ENCODE assay signal across 8 mouse cellular contexts in the genomic region with DNA sequence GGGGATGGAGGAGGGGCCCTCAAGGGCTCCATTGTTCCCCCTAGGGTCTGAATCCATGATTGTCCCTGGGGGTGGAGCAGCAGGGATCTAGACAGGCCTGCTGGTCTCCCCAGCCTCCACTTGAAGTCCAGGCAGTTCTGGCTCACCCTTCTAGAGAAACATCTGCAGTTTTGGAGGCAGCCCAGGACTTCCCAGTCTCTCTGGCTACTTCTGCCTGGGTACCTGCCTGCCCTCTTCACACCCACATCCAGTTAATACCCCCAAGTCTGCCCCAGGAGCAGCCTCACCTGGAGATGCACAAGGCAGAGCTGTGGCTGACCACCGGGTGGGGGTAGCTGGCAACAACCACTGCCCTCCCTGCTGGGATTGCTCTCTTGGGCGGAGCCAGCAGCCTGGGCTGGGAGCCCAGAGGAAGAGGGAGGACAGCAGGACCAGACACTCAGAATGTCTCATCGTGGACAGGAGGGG. TPM values are rescaled to one million over a fixed set of nuclear protein-coding genes. Genes with fewer than 3 reads are reported as not detected.
DNase-seq lines count a peak whose midpoint lies in the region.

TSS of gene Gjc2 (minus strand) at position 350 of the 468 bp plus-strand sequence.

- DNase-seq in cerebellum, adult 18-20 months = peak; percentile 34
- no peak for DNase-seq in cerebellum, adult 11-12 months
- peak; percentile 83 for DNase-seq in Muller cell, postnatal 12 days (ENCODE audit: inconsistent ontology term)
- DNase-seq in heart, adult 8-10 months (ENCODE audit: low spot score) = peak; percentile 68
- peak; percentile 68 to 78 for DNase-seq in kidney, postnatal 4 days
- peak; percentile 64 for DNase-seq in ovary, adult 18-20 months (ENCODE audit: low spot score)
- no peak for DNase-seq in thymus, postnatal 14 days
- DNase-seq in embryo, embryonic 11 days = no peak

RNA-seq across cellular contexts. Expression of gene Gjc2, which starts in this region (rescaled TPM):
- total RNA-seq in heart, adult 8-10 months (2022) = under 1 TPM; 0.62 to 0.82 (median 0.63) TPM

Comparison
In these comparisons a context has a peak if more than half of its experiments do, and no peak if none do; other contexts are left out.
1. DNase-seq: peak in cerebellum, adult 18-20 months (2 of 2), Muller cell, postnatal 12 days (single experiment), kidney, postnatal 4 days (2 of 2) and ovary, adult 18-20 months (single experiment); none in cerebellum, adult 11-12 months (single experiment), thymus, postnatal 14 days (single experiment) and embryo, embryonic 11 days (single experiment).
2. Peak in DNase-seq in heart, adult 8-10 months; RNA of the gene not detected or under 1 TPM.